Mouse (Mus musculus): ENCODE data around the gene Tmem232.

- TF ChIP-seq CTCF (IDR thresholded peaks at IDR 0.05) (no peak), EP300 (IDR thresholded peaks at IDR 0.05) (no peak)
These were observed 34.3 kb upstream of the Tmem232 start for GRCm38 (mm10) chr17:65574850-65575249.

All from lung, postnatal 0 days (tissue).